Mouse (Mus musculus): Measurements from ENCODE around the gene Mrpl43. TPM values are rescaled to one million over a fixed set of nuclear protein-coding genes. Genes with fewer than 3 reads are reported as not detected.

Gene Mrpl43
- total RNA-seq, 1 experiment, result 62.7 TPM

GRCm38 (mm10) chr19:45003740-45004516 lies 2.3 kb downstream of the Mrpl43 start:
- Histone ChIP-seq H3K9me3 (ENCODE audit: control insufficient read depth, insufficient read depth, low read depth, low read length) (no peaks in the 10 kb centered on the region), H3K36me3 (ENCODE audit: control insufficient read depth, insufficient read depth, low read length, poor library complexity, severe bottlenecking) (peaks cover 25% of the 10 kb centered on the region), H3K9ac (ENCODE audit: insufficient read depth, low read depth, low read length, poor library complexity, severe bottlenecking) (peak overlapping the region; percentile 18; the same call in 1 of the 2 replicates), H3K4me1 (ENCODE audit: control insufficient read depth in 2 of 2, insufficient read depth in 2 of 2, low read length in 2 of 2, poor library complexity in 1 of 2) (peaks cover 5 to 13% of the 10 kb centered on the region in 2 experiments; a peak in 2 of 4 replicates), H3K27ac (ENCODE audit: insufficient read depth, low read depth, low read length, poor library complexity, severe bottlenecking) (no peak overlapping the region), H3K4me3 (ENCODE audit: insufficient read depth in 1 of 2, low read depth in 1 of 2, low read length in 2 of 2, poor library complexity in 1 of 2, severe bottlenecking in 1 of 2) (no peak overlapping the region)
- TF ChIP-seq HCFC1 (IDR thresholded peaks at IDR 0.05; ENCODE audit: borderline replicate concordance, insufficient read depth, low read length), result no peak
- no peak for TF ChIP-seq MAFK (IDR thresholded peaks at IDR 0.05; ENCODE audit: insufficient read depth, low read depth, low read length)
- TF ChIP-seq ZNF384 (IDR thresholded peaks at IDR 0.05; ENCODE audit: low read depth, low read length), result peak; percentile 67
- no peak for TF ChIP-seq ZC3H11A (IDR thresholded peaks at IDR 0.05; ENCODE audit: borderline replicate concordance, low read depth, low read length)
- no peak for TF ChIP-seq CHD2 (IDR thresholded peaks at IDR 0.05; ENCODE audit: low read depth, low read length)
- in situ Hi-C loops (cut with MboI; ENCODE audit: low sequenced_read_pairs in 2 of 2, unreplicated experiment in 2 of 2), result no loop called here
- no peak for DNase-seq (ENCODE audit: low read depth, low spot score)

- Histone ChIP-seq H3K4me3 (ENCODE audit: insufficient read depth in 1 of 2, low read depth in 1 of 2, low read length in 2 of 2, poor library complexity in 1 of 2, severe bottlenecking in 1 of 2) (no peak overlapping the region), H3K36me3 (ENCODE audit: control insufficient read depth, insufficient read depth, low read length, poor library complexity, severe bottlenecking) (peaks cover 15% of the 10 kb centered on the region), H3K9me3 (ENCODE audit: control insufficient read depth, insufficient read depth, low read depth, low read length) (no peaks in the 10 kb centered on the region), H3K27ac (ENCODE audit: insufficient read depth, low read depth, low read length, poor library complexity, severe bottlenecking) (no peak overlapping the region), H3K4me1 (ENCODE audit: control insufficient read depth in 2 of 2, insufficient read depth in 2 of 2, low read length in 2 of 2, poor library complexity in 1 of 2) (peaks cover 5% of the 10 kb centered on the region in 2 experiments; a peak in 2 of 4 replicates), H3K9ac (ENCODE audit: insufficient read depth, low read depth, low read length, poor library complexity, severe bottlenecking) (no peak overlapping the region)
- no peak for TF ChIP-seq ZC3H11A (IDR thresholded peaks at IDR 0.05; ENCODE audit: borderline replicate concordance, low read depth, low read length)
- TF ChIP-seq MAFK (IDR thresholded peaks at IDR 0.05; ENCODE audit: insufficient read depth, low read depth, low read length), result no peak
- TF ChIP-seq HCFC1 (IDR thresholded peaks at IDR 0.05; ENCODE audit: borderline replicate concordance, insufficient read depth, low read length), result no peak
- no peak for TF ChIP-seq ZNF384 (IDR thresholded peaks at IDR 0.05; ENCODE audit: low read depth, low read length)
- TF ChIP-seq CHD2 (IDR thresholded peaks at IDR 0.05; ENCODE audit: low read depth, low read length), result no peak
- no peak for DNase-seq (ENCODE audit: low read depth, low spot score)
- in situ Hi-C loops (cut with MboI; ENCODE audit: low sequenced_read_pairs in 2 of 2, unreplicated experiment in 2 of 2), result no loop called here
These were observed 3.9 kb downstream of the Mrpl43 start for GRCm38 (mm10) chr19:45002301-45002700.

- peaks cover 0 to 6% of the 10 kb centered on the region in 2 experiments; a peak in 1 of 4 replicates for H3K4me1 ChIP-seq (ENCODE audit: control insufficient read depth in 2 of 2, insufficient read depth in 2 of 2, low read length in 2 of 2, poor library complexity in 1 of 2)
- in situ Hi-C loops (cut with MboI; ENCODE audit: low sequenced_read_pairs in 2 of 2, unreplicated experiment in 2 of 2), result no loop called here
- TF ChIP-seq ZC3H11A (IDR thresholded peaks at IDR 0.05; ENCODE audit: borderline replicate concordance, low read depth, low read length) (no peak), CHD2 (IDR thresholded peaks at IDR 0.05; ENCODE audit: low read depth, low read length) (no peak), MAFK (IDR thresholded peaks at IDR 0.05; ENCODE audit: insufficient read depth, low read depth, low read length) (no peak), HCFC1 (IDR thresholded peaks at IDR 0.05; ENCODE audit: borderline replicate concordance, insufficient read depth, low read length) (no peak), ZNF384 (IDR thresholded peaks at IDR 0.05; ENCODE audit: low read depth, low read length) (no peak)
- peaks cover 12% of the 10 kb centered on the region; the same call in 1 of the 2 replicates for H3K36me3 ChIP-seq (ENCODE audit: control insufficient read depth, insufficient read depth, low read length, poor library complexity, severe bottlenecking)
- H3K27ac ChIP-seq (ENCODE audit: insufficient read depth, low read depth, low read length, poor library complexity, severe bottlenecking), result no peak overlapping the region
- DNase-seq (ENCODE audit: low read depth, low spot score), result no peak
- H3K9me3 ChIP-seq (ENCODE audit: control insufficient read depth, insufficient read depth, low read depth, low read length), result no peaks in the 10 kb centered on the region
- H3K4me3 ChIP-seq (ENCODE audit: insufficient read depth in 1 of 2, low read depth in 1 of 2, low read length in 2 of 2, poor library complexity in 1 of 2, severe bottlenecking in 1 of 2), result no peak overlapping the region
- H3K9ac ChIP-seq (ENCODE audit: insufficient read depth, low read depth, low read length, poor library complexity, severe bottlenecking), result no peak overlapping the region
These were observed 6.6 kb downstream of the Mrpl43 start for GRCm38 (mm10) chr19:44999647-45000046.

- TF ChIP-seq CHD2 (IDR thresholded peaks at IDR 0.05; ENCODE audit: low read depth, low read length) (no peak), ZC3H11A (IDR thresholded peaks at IDR 0.05; ENCODE audit: borderline replicate concordance, low read depth, low read length) (no peak), HCFC1 (IDR thresholded peaks at IDR 0.05; ENCODE audit: borderline replicate concordance, insufficient read depth, low read length) (no peak), MAFK (IDR thresholded peaks at IDR 0.05; ENCODE audit: insufficient read depth, low read depth, low read length) (no peak), ZNF384 (IDR thresholded peaks at IDR 0.05; ENCODE audit: low read depth, low read length) (no peak)
These were observed 8.5 kb downstream of the Mrpl43 start for GRCm38 (mm10) chr19:44997786-44998185.

More at GRCm38 (mm10) chr19:44997786-44998185, 8.5 kb downstream of the Mrpl43 start:
- H3K27ac ChIP-seq (ENCODE audit: insufficient read depth, low read depth, low read length, poor library complexity, severe bottlenecking), result no peak overlapping the region
- H3K4me3 ChIP-seq (ENCODE audit: insufficient read depth in 1 of 2, low read depth in 1 of 2, low read length in 2 of 2, poor library complexity in 1 of 2, severe bottlenecking in 1 of 2), result no peak overlapping the region
- peaks cover 3% of the 10 kb centered on the region; the same call in 1 of the 2 replicates for H3K36me3 ChIP-seq (ENCODE audit: control insufficient read depth, insufficient read depth, low read length, poor library complexity, severe bottlenecking)
- no peaks in the 10 kb centered on the region for H3K9me3 ChIP-seq (ENCODE audit: control insufficient read depth, insufficient read depth, low read depth, low read length)
- in situ Hi-C loops (cut with MboI; ENCODE audit: low sequenced_read_pairs in 2 of 2, unreplicated experiment in 2 of 2), result no loop called here
- no peak overlapping the region for H3K9ac ChIP-seq (ENCODE audit: insufficient read depth, low read depth, low read length, poor library complexity, severe bottlenecking)
- peaks cover 0 to 6% of the 10 kb centered on the region in 2 experiments; a peak in 1 of 4 replicates for H3K4me1 ChIP-seq (ENCODE audit: control insufficient read depth in 2 of 2, insufficient read depth in 2 of 2, low read length in 2 of 2, poor library complexity in 1 of 2)
- no peak for DNase-seq (ENCODE audit: low read depth, low spot score)
